Mouse (Mus musculus): ENCODE data around the gene Ccr2.

DNA sequence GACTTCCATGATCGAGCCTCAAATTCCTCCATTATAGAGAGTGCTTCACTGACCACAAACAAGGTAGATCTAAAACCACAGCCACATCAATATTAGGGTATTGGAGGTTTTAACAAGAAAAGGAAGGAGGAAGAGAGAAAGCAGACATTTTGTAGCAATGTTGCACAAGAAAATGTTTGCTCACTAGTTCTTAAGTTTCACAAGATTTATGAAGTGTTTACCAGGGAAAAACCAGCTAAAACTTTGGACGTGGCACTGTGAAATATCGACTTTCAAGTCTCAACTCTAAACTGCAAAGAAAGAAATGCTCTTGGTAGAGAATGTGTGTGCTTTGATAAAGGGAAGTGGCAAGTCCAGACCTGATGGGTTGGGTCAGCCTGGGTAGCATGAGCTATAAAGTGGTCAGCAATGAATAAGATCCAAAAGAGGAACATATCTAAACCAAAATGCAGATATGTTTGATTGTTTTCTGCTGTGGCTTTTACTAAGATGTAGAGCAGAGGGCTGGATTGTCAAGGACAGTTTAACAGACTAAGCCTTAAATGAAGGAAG, 45.5 kb upstream of the Ccr2 start:
- TF ChIP-seq POLR2A (IDR thresholded peaks at IDR 0.05; ENCODE audit: borderline replicate concordance, control insufficient read depth, low read depth, low read length) (no peak), CTCF (IDR thresholded peaks at IDR 0.05; ENCODE audit: control insufficient read depth, insufficient read depth, low read length) (no peak)

Measured in bone marrow, adult 2 months (tissue).